Mouse (Mus musculus) cortical plate, adult 2 months (tissue): ENCODE measurements around the gene Prss43.

Experiments
- CTCF ChIP-seq: fragments of 200-500 bp; IDR thresholded peaks from 2 replicates; pipeline ENCODE4 v1.5.1; 2011; ENCODE audit warnings: mild to moderate bottlenecking, control low read depth, low read length; ENCODE audit not compliant: insufficient read depth; ENCODE audit errors: extremely low read depth
- POLR2A ChIP-seq: fragments of 200-500 bp; IDR thresholded peaks from 2 replicates; pipeline ENCODE4 v1.6.1; 2011; ENCODE audit warnings: mild to moderate bottlenecking, low read length, control low read depth; ENCODE audit not compliant: insufficient read depth; ENCODE audit errors: extremely low read depth

DNA sequence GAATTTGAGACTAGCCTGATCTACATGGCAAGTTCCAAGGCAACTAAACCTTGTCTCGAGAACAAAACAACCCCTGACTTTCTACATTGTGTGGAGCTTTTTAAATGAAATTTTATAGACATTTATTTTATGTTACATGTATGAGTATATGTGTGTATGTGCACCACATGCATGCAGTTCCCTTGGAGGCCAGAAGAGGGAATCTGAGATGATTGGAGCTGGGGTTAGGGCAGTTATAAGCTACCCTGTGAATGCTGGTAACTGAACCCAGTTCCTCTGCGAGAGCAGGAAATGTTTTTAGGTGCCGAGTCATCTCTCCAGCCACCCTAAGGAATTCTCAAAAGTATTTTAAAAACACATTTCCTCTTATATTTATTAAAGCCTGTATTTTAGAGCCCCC, 38.3 kb upstream of the Prss43 start:
- no peak for TF ChIP-seq CTCF
- no peak for TF ChIP-seq POLR2A
